8 mouse cellular contexts compared by ENCODE assay signal in the genomic region with DNA sequence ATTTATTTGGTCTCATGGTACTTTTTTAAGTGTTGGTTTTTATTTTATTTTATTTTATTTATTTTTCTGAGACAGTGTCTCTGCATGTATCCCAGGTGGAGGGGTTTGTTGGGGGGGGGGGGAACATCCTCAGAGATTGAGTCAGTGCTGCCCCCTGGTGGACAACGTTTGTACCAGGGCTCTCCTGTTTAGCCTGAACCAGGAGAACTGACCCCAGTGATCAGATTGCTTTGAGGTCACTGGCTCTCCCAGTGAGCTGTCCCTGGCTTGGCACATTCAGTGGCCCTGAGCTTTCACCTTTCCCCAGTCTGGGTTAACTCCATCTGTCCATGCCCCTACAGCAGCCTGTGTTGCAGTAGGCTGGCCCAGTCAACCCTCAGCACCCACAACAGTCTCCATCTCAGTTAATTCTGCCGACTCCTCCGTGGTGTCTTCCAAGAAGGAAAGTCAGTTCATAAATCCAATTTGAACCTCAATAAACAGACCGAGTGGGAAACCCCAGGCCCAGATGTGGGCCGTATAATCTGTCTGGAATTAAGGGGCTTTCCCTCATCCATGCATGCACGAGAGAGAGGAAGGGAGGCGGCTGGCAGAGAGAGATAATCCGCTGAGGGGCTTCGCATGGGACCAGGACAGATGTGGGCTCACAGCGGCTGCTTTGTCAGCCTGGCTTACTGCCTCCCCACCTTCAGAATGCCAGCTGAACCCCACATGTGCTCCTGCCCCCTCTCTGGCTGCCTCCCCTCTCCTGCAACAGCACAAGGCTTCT. TPM values are rescaled to one million over a fixed set of nuclear protein-coding genes. Genes with fewer than 3 reads are reported as not detected.
DNase-seq lines count a peak whose midpoint lies in the region.

No protein-coding gene starts in this region.

- DNase-seq in 3T3-L1 (ENCODE audit: low read depth, low spot score) (peak; percentile 40), A20 (ENCODE audit: low read depth, low spot score) (peak; percentile 33)
- DNase-seq in cerebellum, postnatal 10 days = peak; percentile 90 to 93
- peak; percentile 84 for DNase-seq in gastrocnemius, postnatal 10 days
- peak; percentile 78 to 91 for DNase-seq in kidney, postnatal 25 days
- peak; percentile 72 for DNase-seq in lung, postnatal 10 days
- peak; percentile 89 for DNase-seq in right cerebral cortex, postnatal 4 days
- DNase-seq in spleen, adult 12 weeks (ENCODE audit: low spot score) = no peak

RNA-seq across cellular contexts. Expression of a gene that starts 7.7 kb away (rescaled TPM):
- not detected for total RNA-seq in gastrocnemius, postnatal 10 days (2021)

RNA-seq across cellular contexts. Expression of a gene that starts 9.7 kb away (rescaled TPM):
- total RNA-seq in gastrocnemius, postnatal 10 days (2021) = 1 to 10 TPM; 4.1 to 5.0 TPM

RNA-seq across cellular contexts. Expression of a gene that starts 20.7 kb away (rescaled TPM):
- not detected for total RNA-seq in gastrocnemius, postnatal 10 days (2021)

RNA-seq across cellular contexts. Expression of a gene that starts 45.4 kb away (rescaled TPM):
- total RNA-seq in gastrocnemius, postnatal 10 days (2021) = under 1 TPM in 1 of 2 experiments, not detected in 1; 0.09 TPM
